Mouse (Mus musculus): ENCODE measurements at regions not wholly inside any gene's neighbourhood (a gene's known extent, or its start where the extent isn't known, plus 50 kb on each side); places are given as distances from the start of the nearest gene placed in this dataset.

GRCm38 (mm10) chr6:135433753-135434152 lies 71.4 kb downstream of the Emp1 start:
- Histone ChIP-seq H3K9me3 (ENCODE audit: control insufficient read depth, low read length) (peaks cover 3% of the 10 kb centered on the region), H3K36me3 (ENCODE audit: control insufficient read depth, insufficient read depth, low read length) (no peaks in the 10 kb centered on the region), H3K4me3 (ENCODE audit: low read length) (no peak overlapping the region), H3K27me3 (ENCODE audit: control insufficient read depth, insufficient read depth, low read length) (no peaks in the 10 kb centered on the region), H3K4me1 (ENCODE audit: control insufficient read depth, insufficient read depth, low read length) (no peaks in the 10 kb centered on the region), H3K27ac (ENCODE audit: low read depth, low read length) (no peak overlapping the region), H3K4me2 (replicated peaks; ENCODE audit: low read depth, low read length) (no peak overlapping the region), H3K9ac (ENCODE audit: low read depth, low read length) (no peak overlapping the region)
- 67% methylated on average over 7 of the region's 7 CpGs for WGBS
- no peak for ATAC-seq (ENCODE audit: low FRiP score, low TSS enrichment)

GRCm38 (mm10) chr6:135436315-135436714 lies 74.0 kb downstream of the Emp1 start:
- Histone ChIP-seq H3K9ac (ENCODE audit: low read depth, low read length) (no peak overlapping the region), H3K27me3 (ENCODE audit: control insufficient read depth, insufficient read depth, low read length) (no peaks in the 10 kb centered on the region), H3K4me2 (replicated peaks; ENCODE audit: low read depth, low read length) (no peak overlapping the region), H3K4me1 (ENCODE audit: control insufficient read depth, insufficient read depth, low read length) (no peaks in the 10 kb centered on the region), H3K9me3 (ENCODE audit: control insufficient read depth, low read length) (peaks cover 3% of the 10 kb centered on the region), H3K27ac (ENCODE audit: low read depth, low read length) (no peak overlapping the region), H3K4me3 (ENCODE audit: low read length) (no peak overlapping the region), H3K36me3 (ENCODE audit: control insufficient read depth, insufficient read depth, low read length) (no peaks in the 10 kb centered on the region)
- no peak for ATAC-seq (ENCODE audit: low FRiP score, low TSS enrichment)
- WGBS, result 89% methylated on average over 4 of the region's 4 CpGs

GRCm38 (mm10) chr6:135438271-135438670 lies 75.9 kb downstream of the Emp1 start:
- Histone ChIP-seq H3K36me3 (ENCODE audit: control insufficient read depth, insufficient read depth, low read length) (no peaks in the 10 kb centered on the region), H3K4me3 (ENCODE audit: low read length) (no peak overlapping the region), H3K9ac (ENCODE audit: low read depth, low read length) (no peak overlapping the region), H3K27ac (ENCODE audit: low read depth, low read length) (no peak overlapping the region), H3K27me3 (ENCODE audit: control insufficient read depth, insufficient read depth, low read length) (no peaks in the 10 kb centered on the region), H3K4me2 (replicated peaks; ENCODE audit: low read depth, low read length) (no peak overlapping the region), H3K4me1 (ENCODE audit: control insufficient read depth, insufficient read depth, low read length) (no peaks in the 10 kb centered on the region), H3K9me3 (ENCODE audit: control insufficient read depth, low read length) (peaks cover 3% of the 10 kb centered on the region)
- 95% methylated on average over 3 of the region's 3 CpGs for WGBS
- no peak for ATAC-seq (ENCODE audit: low FRiP score, low TSS enrichment)

GRCm38 (mm10) chr6:135441126-135441871 lies 79.0 kb downstream of the Emp1 start:
- Histone ChIP-seq H3K4me2 (replicated peaks; ENCODE audit: low read depth, low read length) (no peak overlapping the region), H3K36me3 (ENCODE audit: control insufficient read depth, insufficient read depth, low read length) (no peaks in the 10 kb centered on the region), H3K4me3 (ENCODE audit: low read length) (no peak overlapping the region), H3K4me1 (ENCODE audit: control insufficient read depth, insufficient read depth, low read length) (peaks cover 6% of the 10 kb centered on the region), H3K9me3 (ENCODE audit: control insufficient read depth, low read length) (peaks cover 3% of the 10 kb centered on the region), H3K9ac (ENCODE audit: low read depth, low read length) (no peak overlapping the region), H3K27ac (ENCODE audit: low read depth, low read length) (no peak overlapping the region), H3K27me3 (ENCODE audit: control insufficient read depth, insufficient read depth, low read length) (no peaks in the 10 kb centered on the region)
- 71% methylated on average over 11 of the region's 11 CpGs for WGBS
- no peak for ATAC-seq (ENCODE audit: low FRiP score, low TSS enrichment)

- Histone ChIP-seq H3K4me2 (replicated peaks; ENCODE audit: low read depth, low read length) (peak overlapping the region; percentile 28), H3K4me1 (ENCODE audit: control insufficient read depth, insufficient read depth, low read length) (peaks cover 6% of the 10 kb centered on the region), H3K36me3 (ENCODE audit: control insufficient read depth, insufficient read depth, low read length) (no peaks in the 10 kb centered on the region), H3K27ac (ENCODE audit: low read depth, low read length) (no peak overlapping the region), H3K4me3 (ENCODE audit: low read length) (no peak overlapping the region), H3K27me3 (ENCODE audit: control insufficient read depth, insufficient read depth, low read length) (no peaks in the 10 kb centered on the region), H3K9me3 (ENCODE audit: control insufficient read depth, low read length) (no peaks in the 10 kb centered on the region), H3K9ac (ENCODE audit: low read depth, low read length) (peak overlapping the region; percentile 13; the same call in 1 of the 2 replicates)
- ATAC-seq (ENCODE audit: low FRiP score, low TSS enrichment), result peak; percentile 96
- WGBS, result 5% methylated on average over 11 of the region's 11 CpGs
Measured at GRCm38 (mm10) chr6:135444661-135445060, 82.3 kb downstream of the Emp1 start.

GRCm38 (mm10) chr6:135445070-135445469 lies 82.7 kb downstream of the Emp1 start:
- Histone ChIP-seq H3K4me3 (ENCODE audit: low read length) (no peak overlapping the region), H3K9ac (ENCODE audit: low read depth, low read length) (peak overlapping the region; percentile 13; the same call in 1 of the 2 replicates), H3K4me2 (replicated peaks; ENCODE audit: low read depth, low read length) (peak overlapping the region; percentile 28)

GRCm38 (mm10) chr6:135447801-135448200 lies 85.5 kb downstream of the Emp1 start:
- 83% methylated on average over 2 of the region's 2 CpGs for WGBS
- ATAC-seq (ENCODE audit: low FRiP score, low TSS enrichment), result no peak
- no peaks in the 10 kb centered on the region for H3K9me3 ChIP-seq (ENCODE audit: control insufficient read depth, low read length)

More at GRCm38 (mm10) chr6:135445070-135445469, 82.7 kb downstream of the Emp1 start:
- WGBS, result 16% methylated on average over 8 of the region's 8 CpGs
- Histone ChIP-seq H3K27me3 (ENCODE audit: control insufficient read depth, insufficient read depth, low read length) (no peaks in the 10 kb centered on the region), H3K27ac (ENCODE audit: low read depth, low read length) (no peak overlapping the region), H3K36me3 (ENCODE audit: control insufficient read depth, insufficient read depth, low read length) (no peaks in the 10 kb centered on the region), H3K4me1 (ENCODE audit: control insufficient read depth, insufficient read depth, low read length) (peaks cover 6% of the 10 kb centered on the region), H3K9me3 (ENCODE audit: control insufficient read depth, low read length) (no peaks in the 10 kb centered on the region)
- peak; percentile 50; the same call in 1 of the 2 replicates for ATAC-seq (ENCODE audit: low FRiP score, low TSS enrichment)

GRCm38 (mm10) chr6:135449228-135449627 lies 86.9 kb downstream of the Emp1 start:
- H3K4me2 ChIP-seq (replicated peaks; ENCODE audit: low read depth, low read length), result no peak overlapping the region
- no peak overlapping the region for H3K9ac ChIP-seq (ENCODE audit: low read depth, low read length)
- ATAC-seq (ENCODE audit: low FRiP score, low TSS enrichment), result no peak
- no peaks in the 10 kb centered on the region for H3K9me3 ChIP-seq (ENCODE audit: control insufficient read depth, low read length)
- 75% methylated on average over 5 of the region's 5 CpGs for WGBS
- no peak overlapping the region for H3K4me3 ChIP-seq (ENCODE audit: low read length)
- H3K27me3 ChIP-seq (ENCODE audit: control insufficient read depth, insufficient read depth, low read length), result no peaks in the 10 kb centered on the region
- no peaks in the 10 kb centered on the region for H3K36me3 ChIP-seq (ENCODE audit: control insufficient read depth, insufficient read depth, low read length)
- peaks cover 6% of the 10 kb centered on the region for H3K4me1 ChIP-seq (ENCODE audit: control insufficient read depth, insufficient read depth, low read length)
- no peak overlapping the region for H3K27ac ChIP-seq (ENCODE audit: low read depth, low read length)

More at GRCm38 (mm10) chr6:135447801-135448200, 85.5 kb downstream of the Emp1 start:
- peaks cover 6% of the 10 kb centered on the region for H3K4me1 ChIP-seq (ENCODE audit: control insufficient read depth, insufficient read depth, low read length)
- H3K9ac ChIP-seq (ENCODE audit: low read depth, low read length), result no peak overlapping the region
- no peaks in the 10 kb centered on the region for H3K36me3 ChIP-seq (ENCODE audit: control insufficient read depth, insufficient read depth, low read length)
- H3K4me3 ChIP-seq (ENCODE audit: low read length), result no peak overlapping the region
- no peaks in the 10 kb centered on the region for H3K27me3 ChIP-seq (ENCODE audit: control insufficient read depth, insufficient read depth, low read length)
- no peak overlapping the region for H3K4me2 ChIP-seq (replicated peaks; ENCODE audit: low read depth, low read length)
- H3K27ac ChIP-seq (ENCODE audit: low read depth, low read length), result no peak overlapping the region

GRCm38 (mm10) chr6:135450573-135450972 lies 88.2 kb downstream of the Emp1 start:
- H3K9me3 ChIP-seq (ENCODE audit: control insufficient read depth, low read length), result no peaks in the 10 kb centered on the region
- H3K27ac ChIP-seq (ENCODE audit: low read depth, low read length), result no peak overlapping the region
- H3K4me2 ChIP-seq (replicated peaks; ENCODE audit: low read depth, low read length), result no peak overlapping the region
- no peak overlapping the region for H3K4me3 ChIP-seq (ENCODE audit: low read length)
- H3K4me1 ChIP-seq (ENCODE audit: control insufficient read depth, insufficient read depth, low read length), result no peaks in the 10 kb centered on the region
- no peaks in the 10 kb centered on the region for H3K27me3 ChIP-seq (ENCODE audit: control insufficient read depth, insufficient read depth, low read length)
- ATAC-seq (ENCODE audit: low FRiP score, low TSS enrichment), result no peak
- 77% methylated on average over 7 of the region's 7 CpGs for WGBS
- no peaks in the 10 kb centered on the region for H3K36me3 ChIP-seq (ENCODE audit: control insufficient read depth, insufficient read depth, low read length)
- no peak overlapping the region for H3K9ac ChIP-seq (ENCODE audit: low read depth, low read length)

Data from kidney, embryonic 14.5 days (tissue).